Mouse (Mus musculus) gastrocnemius, adult 18-20 months (tissue): Measurements from ENCODE around the gene Gm11037. TPM values are rescaled to one million over a fixed set of nuclear protein-coding genes. Genes with fewer than 3 reads are reported as not detected.
"Not testable (repeated sequence)": the region's sequence is repeated elsewhere in the genome, so short reads cannot be mapped to it uniquely, and the experiment has no call there.

Experiments used
- DNase-seq: peaks from one replicate; pipeline ENCODE4 v3.0.0; 2021; ENCODE audit warnings: low spot score
- long read RNA-seq, 2 experiments: library from polyadenylated mRNA; stranded (forward); transcript quantifications; one replicate each; pipeline ENCODE4 v2.0.0; 2021
- total RNA-seq, 2 experiments: library from RNA; stranded (reverse); gene quantifications; 2 replicates each; pipeline ENCODE4 v1.2.3; 2021

The Gm11037 gene
- not detected for total RNA-seq
- long read RNA-seq, experiment 1: 0 reads
- long read RNA-seq, experiment 2: 0 reads

- DNase-seq: no peak
These were observed at the start of gene Gm11037 for GRCm38 (mm10) chr2:131132930-131133547. TSS of gene Gm11037 (plus strand) at chr2:131133497.

- no peak for DNase-seq
These were observed 49.1 kb upstream of the Gm11037 start for GRCm38 (mm10) chr2:131084206-131084605.

- no peak for DNase-seq
These were observed 46.5 kb upstream of the Gm11037 start, which contains the start of gene Siglec1 for GRCm38 (mm10) chr2:131086667-131087390. TSS of gene Siglec1 (minus strand) at chr2:131086765.

GRCm38 (mm10) chr2:131088581-131088980 lies 44.7 kb upstream of the Gm11037 start:
- no peak for DNase-seq

- no peak for DNase-seq
These were observed 43.7 kb upstream of the Gm11037 start for GRCm38 (mm10) chr2:131089634-131090033.

GRCm38 (mm10) chr2:131090852-131091251 lies 42.4 kb upstream of the Gm11037 start:
- peak; percentile 27 for DNase-seq

GRCm38 (mm10) chr2:131093577-131093976 lies 39.7 kb upstream of the Gm11037 start:
- DNase-seq: no peak

GRCm38 (mm10) chr2:131094823-131095222 lies 38.5 kb upstream of the Gm11037 start:
- peak; percentile 83 for DNase-seq

- DNase-seq: peak; percentile 47
These were observed 37.0 kb upstream of the Gm11037 start for GRCm38 (mm10) chr2:131096101-131096795.

- no peak for DNase-seq
These were observed 36.2 kb upstream of the Gm11037 start for GRCm38 (mm10) chr2:131097087-131097486.

- DNase-seq: no peak
These were observed 31.8 kb upstream of the Gm11037 start for GRCm38 (mm10) chr2:131101530-131101929.

- DNase-seq: peak; percentile 54
These were observed 29.3 kb upstream of the Gm11037 start for GRCm38 (mm10) chr2:131104021-131104420.

GRCm38 (mm10) chr2:131105061-131105460 lies 28.2 kb upstream of the Gm11037 start:
- DNase-seq: not testable (repeated sequence)

- no peak for DNase-seq
These were observed 27.3 kb upstream of the Gm11037 start for GRCm38 (mm10) chr2:131105989-131106388.

GRCm38 (mm10) chr2:131118968-131119574 lies 14.2 kb upstream of the Gm11037 start:
- no peak for DNase-seq

- no peak for DNase-seq
These were observed 9.1 kb upstream of the Gm11037 start for GRCm38 (mm10) chr2:131124166-131124565.

- DNase-seq: no peak
These were observed 7.9 kb upstream of the Gm11037 start for GRCm38 (mm10) chr2:131125157-131125963.

GRCm38 (mm10) chr2:131125964-131126815 lies 7.1 kb upstream of the Gm11037 start:
- DNase-seq: no peak

GRCm38 (mm10) chr2:131127161-131127730 lies 6.1 kb upstream of the Gm11037 start, which contains the start of gene Hspa12b:
TSS of gene Hspa12b (plus strand) at chr2:131127280.
- DNase-seq: peak; percentile 55

GRCm38 (mm10) chr2:131128211-131128610 lies 5.1 kb upstream of the Gm11037 start:
- peak; percentile 42 for DNase-seq
